Mouse (Mus musculus) erythroid progenitor cell, adult 5-6 weeks (primary cell): Measurements from ENCODE around the gene Castor1. TPM values are rescaled to one million over a fixed set of nuclear protein-coding genes. Genes with fewer than 3 reads are reported as not detected.

Experiments used
- ATAC-seq: replicated peaks from 2 replicates; pipeline ENCODE4 v1.8.0; 2016; ENCODE audit warnings: moderate number of reproducible peaks, mild to moderate bottlenecking, moderate TSS enrichment, inconsistent platforms; ENCODE audit not compliant: poor library complexity, low FRiP score, severe bottlenecking
- total RNA-seq, 2 experiments: library from RNA; stranded (forward) in 1 of 2; stranded (reverse) in 1 of 2; fragments of 150-400 nt in 1 of 2; fragments of 186-747, 209-891 nt in 1 of 2; gene quantifications; 2 replicates each; pipeline versions ENCODE4 v1.2.3 to v1.2.4; 2015 to 2017; ENCODE audit warnings: low replicate concordance in 2 of 2

Castor1 gene
- total RNA-seq, 2 experiments from 2014 or later: not detected

DNA sequence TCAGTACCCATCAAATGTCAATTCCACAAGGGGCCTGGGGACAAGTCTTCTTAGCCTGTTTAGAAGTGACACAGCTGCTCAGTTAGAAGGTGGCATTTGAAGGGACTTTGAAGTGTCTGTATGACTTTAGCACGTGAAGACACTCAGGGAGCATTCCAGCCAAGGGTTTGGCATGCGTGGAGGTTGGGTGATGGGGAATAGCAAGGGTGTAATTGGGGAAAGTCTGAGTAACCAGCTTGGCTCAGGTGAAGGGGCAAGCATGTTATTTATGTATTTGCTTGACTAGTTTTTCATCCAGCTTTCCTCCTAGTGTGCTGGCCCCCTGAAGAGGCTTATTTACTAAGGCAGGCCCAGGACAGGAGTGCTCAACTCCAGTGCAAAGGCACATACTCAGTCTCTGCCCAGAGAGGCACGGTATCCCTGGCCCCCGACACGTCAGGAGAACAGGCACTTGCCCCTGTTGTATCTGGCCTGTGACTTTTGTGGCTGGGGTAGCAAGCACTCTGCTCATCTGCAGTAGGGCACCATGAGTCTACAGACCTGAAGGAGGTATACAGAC, 12.8 kb upstream of the Castor1 start:
- ATAC-seq: no peak

DNA sequence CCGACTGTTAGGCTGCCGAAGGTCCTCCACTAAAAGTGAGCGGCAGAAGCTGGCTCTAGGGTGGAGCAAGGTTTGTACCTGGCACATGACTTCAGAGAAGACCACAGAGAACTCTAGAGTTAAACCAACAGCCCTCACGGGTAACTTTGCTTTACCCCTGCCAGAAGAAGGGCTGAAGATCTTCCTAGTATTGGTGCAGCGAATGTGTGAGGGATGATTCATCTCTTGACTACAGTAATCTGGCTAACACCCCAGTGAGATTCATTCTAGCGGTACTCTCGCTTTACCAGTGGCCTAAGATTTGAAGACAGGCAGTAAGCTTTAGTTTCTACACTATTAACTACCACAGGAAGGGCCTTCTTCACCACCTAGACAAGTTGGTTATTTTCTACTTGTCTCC, 12.1 kb upstream of the Castor1 start:
- ATAC-seq: no peak

DNA sequence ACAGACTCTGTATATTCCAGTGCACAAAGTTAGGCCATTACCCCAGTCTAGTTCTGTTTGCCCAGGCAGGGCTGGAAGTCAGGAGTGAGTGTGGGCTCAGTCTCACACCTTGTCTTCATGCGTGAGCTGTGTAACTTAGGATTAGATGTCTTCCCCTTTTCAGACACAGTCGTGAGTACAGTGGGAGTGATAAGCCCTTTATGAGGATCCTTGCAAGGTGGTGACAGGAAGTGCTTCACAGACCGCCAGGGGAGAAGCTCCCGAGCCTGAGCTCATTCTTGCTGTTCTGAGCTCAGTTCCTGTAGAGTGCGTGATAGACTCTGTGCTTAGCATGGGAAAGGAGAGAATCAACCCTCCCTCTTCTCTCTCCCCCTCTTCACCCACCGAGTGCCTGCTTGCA, 11.5 kb upstream of the Castor1 start:
- ATAC-seq: no peak

- no peak for ATAC-seq
Measured at GRCm38 (mm10) chr11:4207655-4208054, 10.4 kb upstream of the Castor1 start.

DNA sequence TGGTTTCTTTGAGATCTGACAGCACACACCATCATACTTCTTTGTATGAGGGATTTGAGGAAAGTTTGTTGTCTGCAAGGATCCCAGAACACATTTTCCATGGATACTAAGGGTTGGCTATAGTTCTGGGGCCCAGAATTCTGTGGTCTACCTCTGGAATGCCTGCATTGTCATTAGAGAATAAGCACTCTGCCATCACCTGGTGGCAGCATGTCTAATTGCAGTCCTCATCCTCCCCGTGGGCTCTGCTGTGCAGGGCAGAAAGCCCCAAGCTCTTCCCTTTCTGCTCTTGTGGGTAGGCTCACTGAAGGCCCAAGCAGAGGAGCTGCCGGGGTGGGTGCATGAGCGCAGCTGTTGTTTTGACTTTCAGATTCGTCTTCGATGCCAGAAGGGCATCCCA, 8.5 kb upstream of the Castor1 start:
- ATAC-seq: no peak

DNA sequence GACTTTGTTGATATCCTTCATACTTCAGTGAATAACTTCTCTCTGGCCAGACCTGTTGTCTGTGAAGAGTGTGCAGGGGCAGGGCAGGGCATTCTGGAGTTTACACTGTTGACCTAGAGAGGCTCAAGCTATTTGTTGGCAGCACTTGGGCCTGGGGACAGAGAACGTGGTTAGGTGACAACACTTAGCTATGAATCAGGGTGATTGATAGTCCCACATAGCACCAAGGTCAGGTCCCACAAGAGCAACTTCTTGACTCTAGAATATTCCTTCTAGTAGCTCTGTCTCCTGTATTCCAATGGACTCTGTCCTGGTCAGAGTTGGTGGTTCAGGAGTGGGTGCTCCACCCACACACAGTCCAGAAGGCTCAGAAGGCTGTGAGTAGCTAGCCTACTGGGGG, 7.2 kb upstream of the Castor1 start:
- ATAC-seq: no peak

DNA sequence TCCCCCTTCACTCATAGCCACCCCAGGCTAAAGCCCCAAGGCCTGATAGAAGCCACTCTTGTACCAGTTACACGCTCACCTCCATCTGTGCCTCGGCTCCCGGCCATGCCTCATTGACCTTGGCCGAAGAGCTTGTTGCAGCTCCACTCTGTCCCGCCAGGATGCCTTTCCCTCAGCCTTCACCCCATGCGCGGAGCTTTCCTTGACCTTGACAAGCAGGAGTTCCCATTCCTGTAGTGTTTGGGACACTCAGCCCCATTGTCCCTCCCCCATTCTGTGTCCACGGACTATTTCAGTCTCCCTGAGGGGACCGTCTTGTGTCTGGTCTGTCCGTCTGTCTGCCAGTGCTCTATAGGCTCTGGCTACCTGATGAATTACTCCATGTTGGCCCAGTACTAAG, 4.9 kb upstream of the Castor1 start:
- no peak for ATAC-seq

- no peak for ATAC-seq
Measured at GRCm38 (mm10) chr11:4214572-4214971, 3.5 kb upstream of the Castor1 start.

DNA sequence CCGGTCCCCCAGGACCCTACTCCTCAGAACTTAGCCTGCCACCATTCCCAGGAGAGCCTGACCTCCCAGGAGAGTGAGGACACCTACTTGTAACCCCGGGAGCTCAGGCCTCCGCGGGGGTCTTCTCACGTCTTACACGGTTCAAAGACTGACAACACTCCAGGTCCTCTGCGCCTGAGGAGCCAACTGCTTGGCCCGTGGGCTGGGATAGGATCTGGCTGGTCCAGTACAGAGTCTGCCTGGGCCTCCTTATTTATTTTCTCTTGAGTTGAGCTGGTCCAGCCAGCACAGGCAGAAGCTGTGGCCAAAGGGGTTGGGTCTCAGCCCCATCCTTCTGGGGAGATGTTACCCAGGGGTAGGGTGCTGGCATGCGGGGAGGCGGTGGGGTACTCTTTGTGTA, 3.0 kb upstream of the Castor1 start:
- ATAC-seq: no peak

- ATAC-seq: no peak
Measured at GRCm38 (mm10) chr11:4216248-4217000, 1.6 kb upstream of the Castor1 start.

DNA sequence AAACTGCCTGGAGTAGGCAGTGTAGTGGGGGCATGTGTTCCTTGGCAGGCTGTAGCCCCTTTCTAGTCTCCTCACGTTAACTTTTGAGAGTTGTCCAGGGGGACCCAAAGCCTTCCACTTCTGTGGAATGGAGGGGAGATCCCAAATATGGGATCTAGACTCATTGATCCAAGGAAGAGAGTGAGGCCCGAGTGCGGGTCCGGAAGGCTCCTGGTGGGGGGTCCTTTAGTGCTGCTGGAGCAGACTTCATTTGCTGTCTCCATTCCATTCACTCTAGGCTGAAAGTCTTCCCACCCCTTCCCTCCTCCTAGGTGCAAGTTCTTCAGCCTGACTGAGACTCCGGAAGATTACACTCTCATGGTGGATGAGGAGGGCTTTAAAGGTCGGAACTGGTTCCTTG, 612 bp downstream of the Castor1 start:
- ATAC-seq: no peak

DNA sequence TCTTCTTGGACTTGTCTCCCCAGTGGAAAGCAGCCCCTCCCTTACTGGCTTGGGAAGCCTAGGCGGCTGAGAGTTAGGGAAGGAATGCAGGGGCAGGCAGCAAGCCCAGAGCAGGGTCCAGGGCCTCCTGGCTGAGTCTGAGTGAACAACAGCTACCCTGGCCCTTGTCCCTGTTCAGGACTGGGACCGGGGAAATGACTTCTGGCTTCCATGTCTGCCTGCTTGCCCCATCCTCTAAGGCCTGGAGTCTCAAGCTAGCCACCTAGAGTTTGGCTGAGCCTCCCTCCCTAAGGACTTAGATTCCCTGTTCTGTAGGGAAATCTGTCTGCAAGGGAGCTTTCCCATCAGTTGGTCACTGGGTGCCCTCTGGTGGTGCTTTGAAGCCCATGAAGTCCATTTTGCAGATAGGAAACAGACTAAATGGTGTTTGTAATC, 1.3 kb downstream of the Castor1 start:
- ATAC-seq: no peak

DNA sequence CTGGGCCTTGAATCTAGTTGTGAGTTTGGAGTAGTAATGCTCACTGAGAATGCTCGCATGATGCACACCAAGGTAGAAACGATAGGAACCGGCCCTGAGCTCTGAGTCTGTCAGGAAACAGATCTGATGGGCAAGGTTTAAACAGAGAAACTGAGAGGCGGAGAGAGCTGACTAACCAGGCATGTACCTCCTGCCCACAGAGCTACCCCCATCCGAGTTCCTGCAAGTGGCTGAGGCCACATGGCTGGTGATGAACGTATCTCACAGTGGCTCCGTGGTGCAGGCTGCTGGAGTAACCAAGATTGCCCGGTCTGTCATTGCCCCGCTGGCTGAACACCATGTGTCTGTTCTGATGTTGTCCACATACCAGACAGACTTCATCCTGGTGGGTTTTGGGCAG, 1.9 kb downstream of the Castor1 start:
- no peak for ATAC-seq

- ATAC-seq: peak; percentile 55
Measured at GRCm38 (mm10) chr11:4220443-4221400, 2.7 kb downstream of the Castor1 start.

- ATAC-seq: no peak
Measured at GRCm38 (mm10) chr11:4222046-4222950, 4.3 kb downstream of the Castor1 start.

- ATAC-seq: peak; percentile 61
Measured at GRCm38 (mm10) chr11:4223393-4224188, 5.6 kb downstream of the Castor1 start.

GRCm38 (mm10) chr11:4224223-4224622, 6.2 kb downstream of the Castor1 start:
- no peak for ATAC-seq

DNA sequence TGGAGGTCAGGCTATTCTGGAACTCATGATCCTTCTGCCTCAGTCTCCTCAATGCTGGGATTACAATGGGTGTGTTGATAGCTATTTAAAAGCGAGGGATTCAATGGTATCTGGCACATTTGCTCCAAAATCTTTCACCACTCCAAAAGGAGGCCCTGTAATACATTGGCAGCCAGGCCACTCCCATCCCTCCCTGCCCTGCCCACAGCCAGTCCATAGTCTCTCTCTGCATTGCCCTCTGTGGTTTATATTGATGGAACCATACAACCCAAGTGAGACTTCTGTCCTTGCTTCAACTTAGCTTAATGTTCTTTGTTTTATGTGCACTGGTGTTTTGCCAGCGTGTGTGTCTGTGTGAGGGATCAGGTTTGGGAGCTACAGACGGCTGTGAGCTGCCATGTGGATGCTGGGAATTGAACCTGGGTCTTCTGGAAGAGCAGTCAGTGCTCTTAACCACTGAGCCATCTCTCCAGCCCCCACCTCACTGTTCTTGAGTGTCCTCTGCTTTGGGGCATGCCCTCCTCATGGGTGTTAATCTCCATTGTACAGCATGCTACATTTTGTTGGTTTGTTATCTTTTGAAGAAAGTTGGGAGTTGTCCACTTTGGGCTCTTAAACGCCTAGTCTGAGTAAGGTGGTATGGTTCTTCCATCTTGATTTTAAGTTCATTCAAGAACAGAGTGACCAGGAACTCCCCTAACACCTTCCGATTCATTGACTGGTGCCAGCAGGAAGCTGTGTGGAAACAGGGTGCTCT, 8.7 kb downstream of the Castor1 start:
- peak; percentile 45; the same call in 1 of the 2 replicates for ATAC-seq
